ENCODE assay signal across 22 mouse cellular contexts in genomic region chr17:25361291-25361690, GRCm38 (mm10). TPM values are rescaled to one million over a fixed set of nuclear protein-coding genes. Genes with fewer than 3 reads are reported as not detected.
"Had no signal": no experiment of that assay in that cellular context is flagged by ENCODE, and none has a peak within 500 bp of the region (broad histone marks: within the 10 kb centered on the region; RNA-seq: fewer than 3 reads in every experiment).

No protein-coding gene starts in this region.

- H3K27ac ChIP-seq: neural tube, embryonic 15.5 days; stomach, embryonic 15.5 days; stomach, postnatal 0 days had no signal

- H3K27me3 ChIP-seq: stomach, embryonic 15.5 days had no signal

- H3K9me3 ChIP-seq: neural tube, embryonic 15.5 days; stomach, embryonic 15.5 days had no signal

- H3K4me2 ChIP-seq: neural tube, embryonic 15.5 days; stomach, embryonic 15.5 days had no signal

- H3K36me3 ChIP-seq: neural tube, embryonic 15.5 days; stomach, embryonic 15.5 days had no signal

- H3K4me3 ChIP-seq: neural tube, embryonic 15.5 days; stomach, embryonic 15.5 days had no signal

- DNase-seq: retina, postnatal 1 day; right cerebral cortex, adult 18-20 months; right cerebral cortex, postnatal 14 days; right cerebral cortex, postnatal 25 days; right cerebral cortex, postnatal 4 days; spleen, adult 18-20 months; thymus, adult 18-20 months; thymus, adult 2 months; thymus, postnatal 14 days; thymus, postnatal 25 days; thymus, postnatal 36 days; thymus, postnatal 4 days had no signal

- H3K9ac ChIP-seq: neural tube, embryonic 15.5 days; stomach, embryonic 15.5 days had no signal

- H3K4me1 ChIP-seq: neural tube, embryonic 15.5 days; stomach, embryonic 15.5 days had no signal

RNA-seq across cellular contexts. Expression of gene Tpsb2, which starts 4.8 kb away (rescaled TPM):
- polyA plus RNA-seq: neural tube, embryonic 14.5 days; small intestine, adult 2 months had no signal

RNA-seq across cellular contexts. Expression of gene Tpsg1, which starts 7.8 kb away (rescaled TPM):
- polyA plus RNA-seq: testis, adult 2 months had no signal

RNA-seq across cellular contexts. Expression of gene Tpsab1, which starts 15.9 kb away (rescaled TPM):
- polyA plus RNA-seq: neural tube, embryonic 14.5 days; small intestine, adult 2 months; stomach, embryonic 14.5 days had no signal

RNA-seq across cellular contexts. Expression of gene Prss29, which starts 42.8 kb away (rescaled TPM):
- polyA plus RNA-seq: neural tube, embryonic 14.5 days; neural tube, embryonic 15.5 days; small intestine, adult 2 months; stomach, embryonic 14.5 days; stomach, embryonic 15.5 days; stomach, embryonic 16.5 days; stomach, postnatal 0 days; testis, adult 2 months; urinary bladder, adult 2 months had no signal

RNA-seq across cellular contexts. Expression of gene Prss28, which starts 52.8 kb away (rescaled TPM):
- polyA plus RNA-seq: neural tube, embryonic 14.5 days; neural tube, embryonic 15.5 days; small intestine, adult 2 months; spleen, adult 2 months; stomach, embryonic 14.5 days; stomach, embryonic 15.5 days; stomach, embryonic 16.5 days; stomach, postnatal 0 days; testis, adult 2 months; urinary bladder, adult 2 months had no signal
